Mouse (Mus musculus) small intestine, adult 2 months (tissue): Measurements from ENCODE around the gene Yju2.

Source experiments
- CTCF ChIP-seq: fragments of 200-500 bp; IDR thresholded peaks from 2 replicates; pipeline ENCODE4 v1.5.1; 2012; ENCODE audit warnings: low read depth, mild to moderate bottlenecking, control low read depth, inconsistent platforms, low read length, moderate library complexity, mixed read lengths; ENCODE audit not compliant: insufficient replicate concordance, insufficient read length; ENCODE audit errors: extremely low read depth
- POLR2A ChIP-seq: fragments of 200-500 bp; IDR thresholded peaks from 2 replicates; pipeline ENCODE4 v1.6.1; 2012; ENCODE audit warnings: low read depth, mild to moderate bottlenecking, control low read depth, inconsistent platforms, low read length, moderate library complexity

DNA sequence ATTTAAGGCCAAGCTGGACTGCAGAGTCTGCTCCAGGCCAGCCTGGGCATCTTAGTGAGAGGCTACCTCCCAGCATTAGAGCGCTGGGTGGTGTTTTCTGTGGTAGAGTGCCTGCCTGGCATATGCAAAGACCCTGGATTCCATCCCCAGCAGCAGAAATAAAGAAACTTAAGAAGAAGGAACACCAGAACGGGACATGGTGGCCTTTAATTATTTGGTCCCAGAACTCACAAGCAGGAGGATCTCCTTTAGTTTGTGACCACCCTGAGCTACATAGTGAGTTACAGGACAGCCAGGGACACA, 364 bp upstream of the Yju2 start:
- no peak for TF ChIP-seq CTCF
- TF ChIP-seq POLR2A, result no peak
